Mouse (Mus musculus): ENCODE data around the gene Tbc1d5. TPM values are rescaled to one million over a fixed set of nuclear protein-coding genes. Genes with fewer than 3 reads are reported as not detected.

Tbc1d5 gene
- 58.7 to 63.7 TPM (median 62.5 TPM) in 4 replicates for total RNA-seq (2023)

DNA sequence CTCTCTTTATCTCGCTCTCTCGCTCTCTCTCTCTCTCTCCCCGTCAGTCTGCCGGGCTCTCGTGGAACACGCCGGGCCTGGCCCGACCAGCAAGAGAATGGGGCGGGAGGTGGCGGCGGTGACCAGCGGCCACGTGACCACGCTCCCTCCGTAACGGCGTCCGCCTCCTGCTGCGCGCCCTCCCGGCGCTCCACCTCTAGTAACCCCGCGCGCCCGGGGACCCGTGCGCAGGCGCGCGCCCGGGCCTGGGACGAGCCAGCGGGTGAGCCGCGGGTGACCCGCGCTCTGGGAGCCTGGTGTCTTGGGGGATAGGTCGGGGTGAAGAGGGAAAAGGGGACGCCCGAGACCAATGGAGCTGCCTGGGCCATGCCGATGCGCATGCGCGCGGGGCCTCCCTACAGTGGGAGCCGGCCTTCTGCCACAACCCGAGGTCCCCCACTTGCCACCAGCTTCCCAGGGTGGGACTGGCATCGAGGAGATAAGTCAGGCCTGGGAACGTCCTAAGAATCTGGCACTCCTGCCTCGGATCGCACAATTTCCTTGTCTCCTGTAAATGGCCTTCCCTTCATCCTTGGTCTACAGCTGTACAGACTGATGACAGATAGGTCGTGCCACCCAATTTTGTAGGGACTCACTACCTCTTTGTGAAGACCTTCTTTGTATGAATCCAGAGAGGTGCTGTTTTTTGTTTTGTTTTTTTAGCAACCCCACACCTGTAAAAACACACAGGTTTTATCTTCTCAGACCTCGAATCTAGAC, at the start of gene Tbc1d5:
Gene Tbc1d5, minus strand, starts transcription at position 158 of the 759 bp plus-strand sequence.

